In the genomic region with DNA sequence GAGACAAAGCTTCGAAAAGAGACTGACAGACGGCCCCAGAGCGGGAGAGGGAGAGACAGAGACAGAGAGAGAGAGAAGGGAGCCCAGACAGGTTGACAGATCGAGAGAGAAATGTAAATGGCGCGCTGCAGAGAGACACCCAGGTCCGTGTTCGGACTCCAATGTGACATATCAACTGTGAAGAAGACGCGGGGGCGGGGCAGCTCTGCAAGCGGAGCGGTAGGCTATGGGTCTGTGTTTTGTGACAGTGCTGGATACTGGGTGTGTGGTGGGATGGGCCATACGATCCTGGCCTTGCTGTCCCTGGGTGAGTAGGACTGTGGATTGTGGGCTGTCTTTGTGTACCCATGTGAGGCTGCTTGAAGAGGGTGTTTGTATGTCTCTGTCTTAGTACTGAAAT, we compare ENCODE assay signal across 8 mouse cellular contexts. TPM values are rescaled to one million over a fixed set of nuclear protein-coding genes. Genes with fewer than 3 reads are reported as not detected.
DNase-seq lines count a peak whose midpoint lies in the region; ATAC-seq lines count a peak whose summit lies in the region.
"Had no signal": no experiment of that assay in that cellular context is flagged by ENCODE, and none has a peak within 500 bp of the region (broad histone marks: within the 10 kb centered on the region; RNA-seq: fewer than 3 reads in every experiment).

No protein-coding gene starts in this region.

- H3K4me3 ChIP-seq in kidney, embryonic 14.5 days (ENCODE audit: low read length): peak overlapping the region; percentile 24; the same call in 1 of the 2 replicates
- H3K4me3 ChIP-seq in embryonic facial prominence, embryonic 10.5 days: peak overlapping the region; percentile 19
- H3K4me3 ChIP-seq in hindbrain, embryonic 12.5 days: peak overlapping the region; percentile 34; the same call in 1 of the 2 replicates
- 0 out of 2 replicates have a peak overlapping the region, but pooled peaks have one; percentile 3 for H3K4me3 ChIP-seq in midbrain, embryonic 12.5 days

- H3K4me1 ChIP-seq in kidney, embryonic 14.5 days (ENCODE audit: control insufficient read depth, insufficient read depth, low read length): peaks cover 18% of the 10 kb centered on the region
- H3K4me1 ChIP-seq in embryonic facial prominence, embryonic 10.5 days: peaks cover 63% of the 10 kb centered on the region
- peaks cover 53% of the 10 kb centered on the region for H3K4me1 ChIP-seq in hindbrain, embryonic 12.5 days
- peaks cover 40% of the 10 kb centered on the region for H3K4me1 ChIP-seq in midbrain, embryonic 12.5 days

- H3K4me2 ChIP-seq in kidney, embryonic 14.5 days (replicated peaks; ENCODE audit: low read depth, low read length): peak overlapping the region; percentile 32
- H3K4me2 ChIP-seq in hindbrain, embryonic 12.5 days (replicated peaks): peak overlapping the region; percentile 51
- H3K4me2 ChIP-seq in midbrain, embryonic 12.5 days (replicated peaks): peak overlapping the region; percentile 49

- 9% methylated on average over 14 of the region's 14 CpGs for WGBS in kidney, embryonic 14.5 days
- 7% methylated on average over 14 of the region's 14 CpGs for WGBS in embryonic facial prominence, embryonic 10.5 days
- 10% methylated on average over 14 of the region's 14 CpGs for WGBS in hindbrain, embryonic 12.5 days
- WGBS in midbrain, embryonic 12.5 days: 6% methylated on average over 14 of the region's 14 CpGs

- DNase-seq in kidney, adult 9 months: no peak
- DNase-seq in embryonic facial prominence, embryonic 10.5 days (ENCODE audit: low spot score): peak; percentile 30
- no peak for DNase-seq in cerebellum, adult 9-10 months
- no peak for DNase-seq in urinary bladder, adult 2 months (ENCODE audit: low spot score)

- no peak overlapping the region for H3K9ac ChIP-seq in kidney, embryonic 14.5 days (ENCODE audit: low read depth, low read length)
- H3K9ac ChIP-seq in hindbrain, embryonic 12.5 days: peak overlapping the region; percentile 32; the same call in 1 of the 2 replicates
- H3K9ac ChIP-seq in midbrain, embryonic 12.5 days (replicated peaks): no peak overlapping the region; the same call in 1 of the 2 replicates

- H3K27ac ChIP-seq in kidney, embryonic 14.5 days (ENCODE audit: low read depth, low read length): no peak overlapping the region
- H3K27ac ChIP-seq in embryonic facial prominence, embryonic 10.5 days (replicated peaks): no peak overlapping the region
- H3K27ac ChIP-seq in hindbrain, embryonic 12.5 days: peak overlapping the region; percentile 32
- H3K27ac ChIP-seq in midbrain, embryonic 12.5 days (replicated peaks): peak overlapping the region; percentile 76

- ATAC-seq in kidney, embryonic 14.5 days (ENCODE audit: low FRiP score, low TSS enrichment): no peak
- ATAC-seq in hindbrain, embryonic 12.5 days (ENCODE audit: low FRiP score): no peak
- ATAC-seq in midbrain, embryonic 12.5 days (ENCODE audit: low FRiP score, low read depth): no peak

- peaks cover 79% of the 10 kb centered on the region for H3K27me3 ChIP-seq in kidney, embryonic 14.5 days (ENCODE audit: control insufficient read depth, insufficient read depth, low read length)
- peaks cover 100% of the 10 kb centered on the region for H3K27me3 ChIP-seq in embryonic facial prominence, embryonic 10.5 days (replicated peaks; ENCODE audit: low read depth, poor library complexity, severe bottlenecking)
- H3K27me3 ChIP-seq in hindbrain, embryonic 12.5 days: peaks cover 80% of the 10 kb centered on the region
- peaks cover 96% of the 10 kb centered on the region for H3K27me3 ChIP-seq in midbrain, embryonic 12.5 days

- no peaks in the 10 kb centered on the region for H3K36me3 ChIP-seq in kidney, embryonic 14.5 days (ENCODE audit: control insufficient read depth, insufficient read depth, low read length)
- no peaks in the 10 kb centered on the region for H3K36me3 ChIP-seq in embryonic facial prominence, embryonic 10.5 days (replicated peaks)
- H3K36me3 ChIP-seq in hindbrain, embryonic 12.5 days: no peaks in the 10 kb centered on the region
- no peaks in the 10 kb centered on the region for H3K36me3 ChIP-seq in midbrain, embryonic 12.5 days

- no peaks in the 10 kb centered on the region for H3K9me3 ChIP-seq in kidney, embryonic 14.5 days (ENCODE audit: control insufficient read depth, low read length)
- H3K9me3 ChIP-seq in embryonic facial prominence, embryonic 10.5 days: no peaks in the 10 kb centered on the region
- no peaks in the 10 kb centered on the region for H3K9me3 ChIP-seq in hindbrain, embryonic 12.5 days (replicated peaks)
- no peaks in the 10 kb centered on the region for H3K9me3 ChIP-seq in midbrain, embryonic 12.5 days

RNA-seq across cellular contexts. Expression of a gene that starts 1.5 kb away (rescaled TPM):
- 0.43 and 1.3 TPM in 2 replicates for polyA plus RNA-seq in kidney, embryonic 14.5 days (2014; fragmentation: Nextera tagmentation; extraction: Ambion mirVana)
- 0.36 and 0.52 TPM in 2 replicates for polyA plus RNA-seq in embryonic facial prominence, embryonic 10.5 days (2016; fragmentation: Nextera tagmentation; extraction: Ambion mirVana)
- 18.4 and 18.7 TPM in 2 replicates for polyA plus RNA-seq in hindbrain, embryonic 12.5 days (2016; fragmentation: Nextera tagmentation; extraction: Ambion mirVana)
- 18.2 and 19.9 TPM in 2 replicates for polyA plus RNA-seq in midbrain, embryonic 12.5 days (2016; fragmentation: Nextera tagmentation; extraction: Ambion mirVana)
- polyA plus RNA-seq in urinary bladder, adult 2 months (2012; rRNA removed): not detected in 2 replicates
- polyA plus RNA-seq: limb, embryonic 11.5 days had no signal

RNA-seq across cellular contexts. Expression of a gene that starts 3.9 kb away (rescaled TPM):
- 5.4 and 7.1 TPM in 2 replicates for polyA plus RNA-seq in kidney, embryonic 14.5 days (2014; fragmentation: Nextera tagmentation; extraction: Ambion mirVana)
- 1.1 and 1.6 TPM in 2 replicates for polyA plus RNA-seq in embryonic facial prominence, embryonic 10.5 days (2016; fragmentation: Nextera tagmentation; extraction: Ambion mirVana)
- 3.2 and 3.3 TPM in 2 replicates for polyA plus RNA-seq in hindbrain, embryonic 12.5 days (2016; fragmentation: Nextera tagmentation; extraction: Ambion mirVana)
- 1.9 and 2.2 TPM in 2 replicates for polyA plus RNA-seq in midbrain, embryonic 12.5 days (2016; fragmentation: Nextera tagmentation; extraction: Ambion mirVana)
- 0.10 TPM in 1 of 2 replicates, not detected in the other for polyA plus RNA-seq in urinary bladder, adult 2 months (2012; rRNA removed)

RNA-seq across cellular contexts. Expression of a gene that starts 14.7 kb away (rescaled TPM):
- polyA plus RNA-seq in kidney, embryonic 14.5 days (2014; fragmentation: Nextera tagmentation; extraction: Ambion mirVana): 27.3 and 31.7 TPM in 2 replicates
- 49.8 and 53.1 TPM in 2 replicates for polyA plus RNA-seq in embryonic facial prominence, embryonic 10.5 days (2016; fragmentation: Nextera tagmentation; extraction: Ambion mirVana)
- polyA plus RNA-seq in hindbrain, embryonic 12.5 days (2016; fragmentation: Nextera tagmentation; extraction: Ambion mirVana): 24.1 and 29.2 TPM in 2 replicates
- polyA plus RNA-seq in midbrain, embryonic 12.5 days (2016; fragmentation: Nextera tagmentation; extraction: Ambion mirVana): 33.2 and 38.3 TPM in 2 replicates
- 0.78 and 1.5 TPM in 2 replicates for polyA plus RNA-seq in urinary bladder, adult 2 months (2012; rRNA removed)

RNA-seq across cellular contexts. Expression of a gene that starts 34.1 kb away (rescaled TPM):
- polyA plus RNA-seq in kidney, embryonic 14.5 days (2014; fragmentation: Nextera tagmentation; extraction: Ambion mirVana): 0.13 and 0.31 TPM in 2 replicates
- 3.7 and 6.3 TPM in 2 replicates for polyA plus RNA-seq in embryonic facial prominence, embryonic 10.5 days (2016; fragmentation: Nextera tagmentation; extraction: Ambion mirVana)
- polyA plus RNA-seq in hindbrain, embryonic 12.5 days (2016; fragmentation: Nextera tagmentation; extraction: Ambion mirVana): 23.3 and 35.6 TPM in 2 replicates
- 5.4 and 8.1 TPM in 2 replicates for polyA plus RNA-seq in midbrain, embryonic 12.5 days (2016; fragmentation: Nextera tagmentation; extraction: Ambion mirVana)
- polyA plus RNA-seq in urinary bladder, adult 2 months (2012; rRNA removed): 6.4 and 7.1 TPM in 2 replicates

RNA-seq across cellular contexts. Expression of a gene that starts 36.6 kb away (rescaled TPM):
- polyA plus RNA-seq in kidney, embryonic 14.5 days (2014; fragmentation: Nextera tagmentation; extraction: Ambion mirVana): 51.5 and 55.2 TPM in 2 replicates
- 60.1 and 62.1 TPM in 2 replicates for polyA plus RNA-seq in embryonic facial prominence, embryonic 10.5 days (2016; fragmentation: Nextera tagmentation; extraction: Ambion mirVana)
- 72.7 and 73.6 TPM in 2 replicates for polyA plus RNA-seq in hindbrain, embryonic 12.5 days (2016; fragmentation: Nextera tagmentation; extraction: Ambion mirVana)
- 65.3 and 73.7 TPM in 2 replicates for polyA plus RNA-seq in midbrain, embryonic 12.5 days (2016; fragmentation: Nextera tagmentation; extraction: Ambion mirVana)
- polyA plus RNA-seq in urinary bladder, adult 2 months (2012; rRNA removed): 14.2 and 14.3 TPM in 2 replicates

Comparison
In these comparisons a context has a peak if more than half of its experiments do, and no peak if none do; other contexts are left out.
1. H3K27ac ChIP-seq: peak in hindbrain, embryonic 12.5 days (single experiment) and midbrain, embryonic 12.5 days (single experiment); none in kidney, embryonic 14.5 days (single experiment) and embryonic facial prominence, embryonic 10.5 days (single experiment).
2. RNA of a gene that starts 14.7 kb away (polyA plus RNA-seq): 49.8 to 53.1 TPM in embryonic facial prominence, embryonic 10.5 days, 33.2 to 38.3 TPM in midbrain, embryonic 12.5 days, 24.1 to 29.2 TPM in hindbrain, embryonic 12.5 days and 27.3 to 31.7 TPM in kidney, embryonic 14.5 days; 0.78 to 1.5 TPM in urinary bladder, adult 2 months; every median in the first group is over 10 times any median in the second.
3. Peak in every context shown above with its lines, with median percentiles within 50 percentile points of each other: H3K4me2 ChIP-seq and H3K4me3 ChIP-seq.